Mouse (Mus musculus): Measurements from ENCODE around the gene Bcl2l12.

GRCm38 (mm10) chr7:44960512-44960910 is 38.0 kb downstream of the Bcl2l12 start:
- TF ChIP-seq POLR2AphosphoS2 (IDR thresholded peaks at IDR 0.05; ENCODE audit: insufficient read length, low read depth) (no peak), POLR2A (IDR thresholded peaks at IDR 0.05; ENCODE audit: insufficient read length, low read depth) (no peak), REST (IDR thresholded peaks at IDR 0.05; ENCODE audit: insufficient read depth, insufficient read length) (no peak), MAX (IDR thresholded peaks at IDR 0.05; ENCODE audit: low read depth) (no peak), CEBPB (IDR thresholded peaks at IDR 0.05; ENCODE audit: insufficient read depth, poor library complexity, severe bottlenecking) (no peak), USF1 (IDR thresholded peaks at IDR 0.05; ENCODE audit: low read depth) (no peak), MYOG (IDR thresholded peaks at IDR 0.05; ENCODE audit: control insufficient read depth in 1 of 3, insufficient read depth in 1 of 3, insufficient read length in 2 of 3, low read depth in 2 of 3) (no peak), TCF12 (IDR thresholded peaks at IDR 0.05; ENCODE audit: insufficient read depth, poor library complexity, severe bottlenecking) (no peak), TCF3 (IDR thresholded peaks at IDR 0.05; ENCODE audit: insufficient read length, low read depth) (no peak), SRF (IDR thresholded peaks at IDR 0.05; ENCODE audit: control insufficient read depth, insufficient read length, low read depth) (no peak)
